Mouse (Mus musculus) lung, adult 2 months (tissue): Measurements from ENCODE around the gene Cdkn1b.

Experiments used
- CTCF ChIP-seq: fragments of 200-500 bp; IDR thresholded peaks from 2 replicates; pipeline ENCODE4 v1.5.1; 2011; ENCODE audit warnings: mild to moderate bottlenecking, low read length, control low read depth; ENCODE audit not compliant: insufficient read depth
- POLR2A ChIP-seq: fragments of 200-500 bp; IDR thresholded peaks from 2 replicates; pipeline ENCODE4 v1.6.1; 2011; ENCODE audit warnings: low read depth, mild to moderate bottlenecking, control low read depth, low read length, borderline replicate concordance; ENCODE audit errors: extremely low read depth

DNA sequence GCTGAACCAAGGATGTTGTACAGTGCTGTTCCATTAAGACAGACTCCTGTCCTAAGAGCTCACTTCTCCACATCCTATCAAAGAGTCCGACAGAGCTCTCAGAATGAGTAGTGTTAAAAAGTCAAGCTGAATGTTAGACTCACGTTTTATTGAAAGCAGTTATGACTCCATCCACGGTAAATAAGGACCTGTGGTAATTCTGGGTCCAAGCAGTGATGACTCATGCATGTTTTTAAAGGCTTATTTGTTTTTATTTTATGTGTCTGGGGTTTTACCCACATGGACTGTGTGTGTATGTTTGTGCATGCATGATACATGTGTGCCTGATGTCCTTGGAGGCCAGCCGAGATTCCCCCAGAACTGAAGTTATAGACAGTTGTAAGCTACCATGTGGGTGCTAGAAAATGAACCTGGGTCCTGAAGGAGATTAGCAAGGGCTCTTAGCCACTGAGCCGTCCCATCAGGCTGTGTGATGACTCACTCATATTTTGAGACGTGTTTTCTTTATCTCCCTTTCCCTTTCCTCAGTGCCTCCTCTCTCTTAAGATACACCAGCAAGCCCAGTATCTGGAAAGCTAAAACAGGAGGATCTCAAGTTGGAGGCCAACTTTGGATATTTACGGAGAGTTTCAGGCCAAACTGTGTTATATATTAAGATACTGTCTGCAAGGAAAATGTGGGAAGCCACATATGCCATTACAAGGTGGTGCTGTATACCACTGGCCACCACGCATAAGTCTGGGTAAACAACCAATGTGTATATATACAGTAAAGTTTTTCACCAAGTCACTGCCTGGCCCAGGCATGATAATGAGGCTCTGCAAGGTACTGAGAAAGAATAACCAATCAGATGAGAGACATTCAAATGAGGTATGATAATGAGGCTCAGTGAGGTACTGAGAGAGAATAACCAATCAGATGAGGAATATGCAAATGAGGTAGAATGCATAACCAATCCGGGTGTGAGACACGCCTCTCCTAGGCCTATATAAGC lies 16.0 kb upstream of the Cdkn1b start:
- no peak for TF ChIP-seq CTCF
- TF ChIP-seq POLR2A: no peak
